ENCODE assay signal across 19 mouse cellular contexts in genomic region chr5:44166866-44167265, GRCm38 (mm10).
"Had no signal": no experiment of that assay in that cellular context is flagged by ENCODE, and none has a peak within 500 bp of the region (broad histone marks: within the 10 kb centered on the region; RNA-seq: fewer than 3 reads in every experiment).

No protein-coding gene starts in this region.

- H3K4me1 ChIP-seq: limb, embryonic 15.5 days; liver, embryonic 12.5 days; midbrain, embryonic 10.5 days; midbrain, embryonic 12.5 days; neural tube, embryonic 12.5 days; neural tube, embryonic 15.5 days had no signal

- DNase-seq: lung, adult 18-20 months; lung, postnatal 14 days; midbrain, embryonic 14.5 days; right cerebral cortex, adult 18-20 months; right cerebral cortex, postnatal 25 days; right cerebral cortex, postnatal 4 days; spleen, adult 18-20 months; thymus, adult 18-20 months; thymus, postnatal 14 days; thymus, postnatal 36 days had no signal

- H3K9ac ChIP-seq: limb, embryonic 15.5 days; liver, embryonic 12.5 days; liver, embryonic 14.5 days; midbrain, embryonic 12.5 days; neural tube, embryonic 12.5 days; neural tube, embryonic 15.5 days had no signal

- H3K36me3 ChIP-seq: limb, embryonic 15.5 days; midbrain, embryonic 10.5 days; midbrain, embryonic 12.5 days had no signal

- H3K9me3 ChIP-seq: limb, embryonic 15.5 days; liver, embryonic 12.5 days; midbrain, embryonic 10.5 days; midbrain, embryonic 12.5 days; neural tube, embryonic 12.5 days; neural tube, embryonic 15.5 days had no signal

- H3K27ac ChIP-seq: limb, embryonic 15.5 days; liver, embryonic 12.5 days; liver, embryonic 14.5 days; midbrain, embryonic 10.5 days; midbrain, embryonic 12.5 days; neural tube, embryonic 12.5 days; neural tube, embryonic 15.5 days had no signal

- H3K4me2 ChIP-seq: limb, embryonic 15.5 days; liver, embryonic 12.5 days; midbrain, embryonic 12.5 days; neural tube, embryonic 12.5 days; neural tube, embryonic 15.5 days had no signal

- H3K27me3 ChIP-seq: limb, embryonic 15.5 days; liver, embryonic 12.5 days; midbrain, embryonic 12.5 days; neural tube, embryonic 12.5 days; neural tube, embryonic 15.5 days had no signal

- ATAC-seq: liver, embryonic 12.5 days; midbrain, embryonic 16.5 days had no signal

- H3K4me3 ChIP-seq: limb, embryonic 15.5 days; liver, embryonic 12.5 days; midbrain, embryonic 10.5 days; midbrain, embryonic 12.5 days; myocyte; neural tube, embryonic 12.5 days; neural tube, embryonic 15.5 days had no signal
